Mouse (Mus musculus): ENCODE data around the gene Cuedc1. TPM values are rescaled to one million over a fixed set of nuclear protein-coding genes. Genes with fewer than 3 reads are reported as not detected.

The Cuedc1 gene
- polyA plus RNA-seq, 1 experiment = 346 TPM

DNA sequence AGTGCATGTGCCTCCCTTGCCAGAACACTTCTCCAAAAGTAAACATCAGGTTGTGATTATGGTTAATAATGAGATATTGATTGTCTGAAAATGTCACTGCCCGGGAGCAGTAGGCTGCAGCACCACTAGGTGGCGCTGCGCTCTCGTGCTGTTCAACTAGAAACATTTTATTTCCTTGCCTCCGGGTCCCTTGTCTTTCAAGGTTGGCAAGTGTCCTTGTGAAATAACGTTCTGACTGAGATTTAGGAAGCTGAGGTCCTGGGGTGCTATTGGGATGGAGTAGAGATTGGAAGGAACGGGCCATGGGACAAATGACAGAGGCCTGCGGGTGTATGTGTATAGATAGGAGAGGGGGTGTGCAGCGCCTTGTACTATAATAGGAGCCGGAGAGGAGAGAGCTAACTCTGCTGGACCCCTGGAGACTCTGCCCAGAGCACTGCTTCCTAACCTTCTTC is 118.4 kb downstream of the Cuedc1 start:
- Histone ChIP-seq H3K27me3 (replicated peaks) (peaks cover 12% of the 10 kb centered on the region), H3K4me3 (replicated peaks) (no peak overlapping the region), H3K4me1 (peaks cover 44% of the 10 kb centered on the region), H3K36me3 (replicated peaks; ENCODE audit: low read length) (peaks cover 14% of the 10 kb centered on the region), H3K9me3 (no peaks in the 10 kb centered on the region)
- no peak for TF ChIP-seq GATA1 (IDR thresholded peaks at IDR 0.05; ENCODE audit: borderline replicate concordance, low read length)
- TF ChIP-seq FLI1 (IDR thresholded peaks at IDR 0.05; ENCODE audit: low read length) = no peak

GRCm38 (mm10) chr11:88218155-88218554 is 120.3 kb downstream of the Cuedc1 start:
- no peaks in the 10 kb centered on the region for H3K36me3 ChIP-seq (replicated peaks; ENCODE audit: low read length)
- H3K4me3 ChIP-seq (replicated peaks) = no peak overlapping the region
- H3K4me1 ChIP-seq = peaks cover 53% of the 10 kb centered on the region
- peaks cover 12% of the 10 kb centered on the region for H3K27me3 ChIP-seq (replicated peaks)
- H3K9me3 ChIP-seq = no peaks in the 10 kb centered on the region
- TF ChIP-seq GATA1 (IDR thresholded peaks at IDR 0.05; ENCODE audit: borderline replicate concordance, low read length) = no peak
- no peak for TF ChIP-seq FLI1 (IDR thresholded peaks at IDR 0.05; ENCODE audit: low read length)

GRCm38 (mm10) chr11:88218586-88218985 is 120.7 kb downstream of the Cuedc1 start:
- TF ChIP-seq FLI1 (IDR thresholded peaks at IDR 0.05; ENCODE audit: low read length) (no peak), GATA1 (IDR thresholded peaks at IDR 0.05; ENCODE audit: borderline replicate concordance, low read length) (no peak)
- H3K9me3 ChIP-seq = no peaks in the 10 kb centered on the region
- peaks cover 53% of the 10 kb centered on the region for H3K4me1 ChIP-seq
- no peaks in the 10 kb centered on the region for H3K36me3 ChIP-seq (replicated peaks; ENCODE audit: low read length)
- H3K27me3 ChIP-seq (replicated peaks) = peaks cover 12% of the 10 kb centered on the region
- no peak overlapping the region for H3K4me3 ChIP-seq (replicated peaks)

- TF ChIP-seq GATA1 (IDR thresholded peaks at IDR 0.05; ENCODE audit: borderline replicate concordance, low read length) (no peak), FLI1 (IDR thresholded peaks at IDR 0.05; ENCODE audit: low read length) (no peak)
- H3K9me3 ChIP-seq = no peaks in the 10 kb centered on the region
- H3K4me1 ChIP-seq = peaks cover 51% of the 10 kb centered on the region
- no peaks in the 10 kb centered on the region for H3K36me3 ChIP-seq (replicated peaks; ENCODE audit: low read length)
- H3K4me3 ChIP-seq (replicated peaks) = no peak overlapping the region
- H3K27me3 ChIP-seq (replicated peaks) = peaks cover 3% of the 10 kb centered on the region
Observed at GRCm38 (mm10) chr11:88221929-88222475, 124.1 kb downstream of the Cuedc1 start.

DNA sequence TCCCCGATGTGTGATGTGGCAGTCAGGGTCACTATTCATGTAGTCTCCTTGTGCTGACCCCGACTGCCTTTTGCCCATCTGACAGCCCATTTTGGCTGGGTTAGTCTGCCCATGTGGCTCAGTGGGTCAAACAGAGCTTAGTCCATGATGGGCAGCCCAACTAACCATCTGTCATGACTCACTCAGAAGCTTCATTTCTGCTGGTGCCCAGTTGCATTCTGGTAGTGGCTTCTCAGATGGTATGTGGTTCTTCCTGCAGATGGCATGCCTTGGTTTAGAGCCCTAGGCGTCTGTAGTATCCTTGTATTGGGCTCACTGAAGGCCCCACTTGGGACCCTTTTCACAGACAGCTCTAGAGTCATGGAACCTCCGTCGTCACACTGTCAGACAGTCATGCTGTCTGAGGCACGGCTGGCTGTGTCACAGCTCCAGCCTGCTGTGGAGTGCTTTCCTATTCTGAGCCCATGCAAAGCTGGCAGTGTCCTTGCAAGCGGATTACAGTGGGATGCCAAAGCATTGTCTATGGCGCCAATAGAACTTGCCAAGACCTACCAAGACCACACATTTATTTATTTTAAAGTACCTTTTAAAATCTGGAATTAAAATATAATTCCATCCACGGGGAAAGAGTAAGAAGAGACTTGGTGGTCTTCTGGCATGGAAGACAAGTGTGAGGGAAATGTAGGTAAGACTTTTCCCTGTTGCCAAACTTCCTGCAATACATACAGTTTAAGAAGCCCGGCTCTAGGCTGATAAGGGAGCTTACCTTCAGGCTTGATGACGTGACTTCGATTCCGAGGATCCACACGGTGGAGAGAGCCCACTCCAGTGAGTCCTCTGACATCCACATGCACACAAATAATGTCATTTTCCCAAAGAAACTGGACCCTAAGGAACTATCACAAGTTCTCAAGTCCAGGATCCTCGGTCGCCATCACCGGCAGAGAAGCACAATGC is 129.4 kb downstream of the Cuedc1 start:
- no peaks in the 10 kb centered on the region for H3K36me3 ChIP-seq (replicated peaks; ENCODE audit: low read length)
- no peak overlapping the region for H3K4me3 ChIP-seq (replicated peaks)
- peaks cover 4% of the 10 kb centered on the region for H3K27me3 ChIP-seq (replicated peaks)
- H3K4me1 ChIP-seq = peaks cover 65% of the 10 kb centered on the region
- H3K9me3 ChIP-seq = no peaks in the 10 kb centered on the region
- TF ChIP-seq GATA1 (IDR thresholded peaks at IDR 0.05; ENCODE audit: borderline replicate concordance, low read length) (no peak), FLI1 (IDR thresholded peaks at IDR 0.05; ENCODE audit: low read length) (no peak)

DNA sequence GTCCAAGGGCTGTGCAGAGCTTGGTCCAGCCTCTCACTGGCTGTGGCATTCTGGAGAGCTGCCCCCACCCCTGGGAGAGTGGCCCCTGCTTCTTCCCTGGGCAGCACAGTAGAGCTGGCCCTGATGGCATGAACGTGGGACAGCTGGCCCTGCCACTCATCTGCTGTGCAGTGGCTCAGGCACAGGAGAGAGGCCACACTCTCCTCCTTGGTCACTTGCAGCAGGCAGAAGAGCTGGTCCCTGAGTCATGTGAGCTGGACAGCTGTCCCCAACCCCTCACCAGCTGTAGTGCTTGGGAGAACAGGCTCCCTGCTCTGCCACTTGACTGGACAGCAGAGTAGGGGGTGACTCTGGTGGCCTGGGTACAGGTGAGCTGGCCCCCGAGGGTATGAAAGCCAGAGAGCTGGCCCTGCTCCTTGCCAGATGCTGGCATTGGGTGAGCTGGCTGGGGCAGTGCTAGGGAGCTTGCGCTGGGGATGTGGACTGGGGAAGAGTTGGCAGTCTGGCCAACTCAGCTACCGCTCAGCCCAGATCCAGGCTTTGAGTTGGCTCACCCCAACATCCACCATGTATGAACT is 133.4 kb downstream of the Cuedc1 start:
- H3K27me3 ChIP-seq (replicated peaks) = peaks cover 4% of the 10 kb centered on the region
- H3K36me3 ChIP-seq (replicated peaks; ENCODE audit: low read length) = no peaks in the 10 kb centered on the region
- peak overlapping the region; percentile 56 for H3K4me3 ChIP-seq (replicated peaks)
- no peak for TF ChIP-seq GATA1 (IDR thresholded peaks at IDR 0.05; ENCODE audit: borderline replicate concordance, low read length)
- no peak for TF ChIP-seq FLI1 (IDR thresholded peaks at IDR 0.05; ENCODE audit: low read length)
- H3K4me1 ChIP-seq = peaks cover 84% of the 10 kb centered on the region
- H3K9me3 ChIP-seq = no peaks in the 10 kb centered on the region

- Histone ChIP-seq H3K4me1 (peaks cover 68% of the 10 kb centered on the region), H3K27me3 (replicated peaks) (peaks cover 4% of the 10 kb centered on the region), H3K4me3 (replicated peaks) (peak overlapping the region; percentile 62), H3K36me3 (replicated peaks; ENCODE audit: low read length) (no peaks in the 10 kb centered on the region), H3K9me3 (no peaks in the 10 kb centered on the region)
- TF ChIP-seq GATA1 (IDR thresholded peaks at IDR 0.05; ENCODE audit: borderline replicate concordance, low read length) = peak; percentile 31; the same call in 1 of the 3 replicates
- no peak for TF ChIP-seq FLI1 (IDR thresholded peaks at IDR 0.05; ENCODE audit: low read length)
Observed at GRCm38 (mm10) chr11:88233528-88234427, 135.9 kb downstream of the Cuedc1 start.

DNA sequence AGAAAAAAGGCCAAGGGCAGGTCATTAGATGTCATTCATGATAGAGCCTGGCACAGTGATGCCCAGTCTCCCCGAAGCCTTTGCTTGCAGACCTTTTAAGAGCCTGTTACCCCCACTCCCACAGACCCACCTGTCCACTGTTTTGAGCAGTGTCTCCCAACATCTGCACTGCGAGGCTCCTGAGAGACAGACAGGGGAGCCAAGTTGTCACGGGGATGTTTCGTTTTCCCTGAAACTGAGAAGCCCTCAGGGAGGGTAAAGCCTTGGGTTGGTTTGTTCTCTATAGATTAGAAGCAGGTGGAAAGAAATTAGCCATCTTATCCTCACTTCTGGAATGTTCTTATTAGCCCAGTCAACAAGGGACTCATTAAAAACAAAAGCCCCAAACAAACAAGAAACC is 136.9 kb downstream of the Cuedc1 start:
- Histone ChIP-seq H3K4me1 (peaks cover 69% of the 10 kb centered on the region), H3K36me3 (replicated peaks; ENCODE audit: low read length) (no peaks in the 10 kb centered on the region), H3K9me3 (no peaks in the 10 kb centered on the region), H3K27me3 (replicated peaks) (peaks cover 4% of the 10 kb centered on the region), H3K4me3 (replicated peaks) (peak overlapping the region; percentile 86)
- TF ChIP-seq GATA1 (IDR thresholded peaks at IDR 0.05; ENCODE audit: borderline replicate concordance, low read length) (no peak), FLI1 (IDR thresholded peaks at IDR 0.05; ENCODE audit: low read length) (no peak)
